Mouse (Mus musculus): ENCODE measurements around the gene Itga10. TPM values are rescaled to one million over a fixed set of nuclear protein-coding genes. Genes with fewer than 3 reads are reported as not detected.
A peak's percentile ranks its signal among the peaks of the same experiment; 100 is the strongest.

Gene Itga10
- total and polyA plus RNA-seq, 2 experiments from 2014 or later: 1.0 to 3.3 TPM

GRCm38 (mm10) chr3:96669727-96670468, 24.5 kb downstream of the Itga10 start, which contains the start of gene Ankrd35:
Gene Ankrd35 (plus strand): TSS chr3:96670131.
- DNase-seq (ENCODE audit: low spot score) (peak; percentile 87), ATAC-seq (ENCODE audit: low FRiP score) (peak; percentile 87)
- H3K27me3 ChIP-seq (ENCODE audit: insufficient read depth, low read length): no peaks in the 10 kb centered on the region
- peak; percentile 54 for TF ChIP-seq CTCF (IDR thresholded peaks at IDR 0.05)
- H3K9ac ChIP-seq (replicated peaks; ENCODE audit: low read length, poor library complexity, severe bottlenecking): peak within 1 kb of the TSS; percentile 50
- no peaks in the 10 kb centered on the region for H3K9me3 ChIP-seq (ENCODE audit: low read length)
- 4% methylated on average over 35 of the region's 35 CpGs for WGBS
- peak within 1 kb of the TSS; percentile 43 for H3K4me3 ChIP-seq (ENCODE audit: low read depth, low read length)
- H3K27ac ChIP-seq (ENCODE audit: low read depth, low read length): no peak within 1 kb of the TSS
- no peaks in the 10 kb centered on the region for H3K36me3 ChIP-seq (ENCODE audit: insufficient read depth, low read length)
- peak within 1 kb of the TSS; percentile 91 for H3K4me2 ChIP-seq (ENCODE audit: low read depth, low read length, poor library complexity, severe bottlenecking)
- no peaks in the 10 kb centered on the region for H3K4me1 ChIP-seq (ENCODE audit: insufficient read depth, low read length)

GRCm38 (mm10) chr3:96671519-96671918, 26.1 kb downstream of the Itga10 start:
- H3K4me2 ChIP-seq (ENCODE audit: low read depth, low read length, poor library complexity, severe bottlenecking): no peak overlapping the region
- H3K27ac ChIP-seq (ENCODE audit: low read depth, low read length): no peak overlapping the region
- no peak for TF ChIP-seq CTCF (IDR thresholded peaks at IDR 0.05)
- no peak for DNase-seq (ENCODE audit: low spot score)
- no peak overlapping the region for H3K9ac ChIP-seq (replicated peaks; ENCODE audit: low read length, poor library complexity, severe bottlenecking)
- H3K4me1 ChIP-seq (ENCODE audit: insufficient read depth, low read length): no peaks in the 10 kb centered on the region
- H3K9me3 ChIP-seq (ENCODE audit: low read length): no peaks in the 10 kb centered on the region
- no peak for ATAC-seq (ENCODE audit: low FRiP score)
- 98% methylated on average over 5 of the region's 5 CpGs for WGBS
- H3K36me3 ChIP-seq (ENCODE audit: insufficient read depth, low read length): no peaks in the 10 kb centered on the region
- no peak overlapping the region for H3K4me3 ChIP-seq (ENCODE audit: low read depth, low read length)
- H3K27me3 ChIP-seq (ENCODE audit: insufficient read depth, low read length): no peaks in the 10 kb centered on the region

GRCm38 (mm10) chr3:96673514-96673913, 28.1 kb downstream of the Itga10 start:
- 70% methylated on average over 4 of the region's 4 CpGs for WGBS
- TF ChIP-seq CTCF (IDR thresholded peaks at IDR 0.05): no peak

GRCm38 (mm10) chr3:96674442-96674841, 29.1 kb downstream of the Itga10 start:
- 76% methylated on average over 8 of the region's 8 CpGs for WGBS
- Histone ChIP-seq H3K27me3 (ENCODE audit: insufficient read depth, low read length) (no peaks in the 10 kb centered on the region), H3K4me3 (ENCODE audit: low read depth, low read length) (no peak overlapping the region), H3K36me3 (ENCODE audit: insufficient read depth, low read length) (no peaks in the 10 kb centered on the region), H3K4me1 (ENCODE audit: insufficient read depth, low read length) (no peaks in the 10 kb centered on the region), H3K9ac (replicated peaks; ENCODE audit: low read length, poor library complexity, severe bottlenecking) (no peak overlapping the region), H3K9me3 (ENCODE audit: low read length) (no peaks in the 10 kb centered on the region), H3K4me2 (ENCODE audit: low read depth, low read length, poor library complexity, severe bottlenecking) (no peak overlapping the region), H3K27ac (ENCODE audit: low read depth, low read length) (no peak overlapping the region)
- no peak for TF ChIP-seq CTCF (IDR thresholded peaks at IDR 0.05)
- no peak for ATAC-seq (ENCODE audit: low FRiP score)
- no peak for DNase-seq (ENCODE audit: low spot score)

More at GRCm38 (mm10) chr3:96673514-96673913, 28.1 kb downstream of the Itga10 start:
- Histone ChIP-seq H3K4me3 (ENCODE audit: low read depth, low read length) (no peak overlapping the region), H3K36me3 (ENCODE audit: insufficient read depth, low read length) (no peaks in the 10 kb centered on the region), H3K27ac (ENCODE audit: low read depth, low read length) (no peak overlapping the region), H3K4me2 (ENCODE audit: low read depth, low read length, poor library complexity, severe bottlenecking) (no peak overlapping the region), H3K4me1 (ENCODE audit: insufficient read depth, low read length) (no peaks in the 10 kb centered on the region), H3K27me3 (ENCODE audit: insufficient read depth, low read length) (no peaks in the 10 kb centered on the region), H3K9me3 (ENCODE audit: low read length) (no peaks in the 10 kb centered on the region), H3K9ac (replicated peaks; ENCODE audit: low read length, poor library complexity, severe bottlenecking) (no peak overlapping the region)
- DNase-seq (ENCODE audit: low spot score) (no peak), ATAC-seq (ENCODE audit: low FRiP score) (no peak)

- WGBS: 85% methylated on average over 3 of the region's 3 CpGs
- Histone ChIP-seq H3K4me1 (ENCODE audit: insufficient read depth, low read length) (no peaks in the 10 kb centered on the region), H3K9ac (replicated peaks; ENCODE audit: low read length, poor library complexity, severe bottlenecking) (no peak overlapping the region), H3K4me2 (ENCODE audit: low read depth, low read length, poor library complexity, severe bottlenecking) (no peak overlapping the region), H3K9me3 (ENCODE audit: low read length) (no peaks in the 10 kb centered on the region), H3K27me3 (ENCODE audit: insufficient read depth, low read length) (no peaks in the 10 kb centered on the region), H3K27ac (ENCODE audit: low read depth, low read length) (no peak overlapping the region), H3K36me3 (ENCODE audit: insufficient read depth, low read length) (no peaks in the 10 kb centered on the region), H3K4me3 (ENCODE audit: low read depth, low read length) (no peak overlapping the region)
- ATAC-seq (ENCODE audit: low FRiP score) (no peak), DNase-seq (ENCODE audit: low spot score) (no peak)
- TF ChIP-seq CTCF (IDR thresholded peaks at IDR 0.05): no peak
Observed at GRCm38 (mm10) chr3:96675171-96675570, 29.8 kb downstream of the Itga10 start.

GRCm38 (mm10) chr3:96675690-96676089, 30.3 kb downstream of the Itga10 start:
- no peak for DNase-seq (ENCODE audit: low spot score)
- H3K4me2 ChIP-seq (ENCODE audit: low read depth, low read length, poor library complexity, severe bottlenecking): no peak overlapping the region
- no peak overlapping the region for H3K27ac ChIP-seq (ENCODE audit: low read depth, low read length)
- no peak for TF ChIP-seq CTCF (IDR thresholded peaks at IDR 0.05)
- no peak overlapping the region for H3K9ac ChIP-seq (replicated peaks; ENCODE audit: low read length, poor library complexity, severe bottlenecking)
- no peaks in the 10 kb centered on the region for H3K36me3 ChIP-seq (ENCODE audit: insufficient read depth, low read length)
- no peak for ATAC-seq (ENCODE audit: low FRiP score)
- no peaks in the 10 kb centered on the region for H3K9me3 ChIP-seq (ENCODE audit: low read length)
- no peaks in the 10 kb centered on the region for H3K27me3 ChIP-seq (ENCODE audit: insufficient read depth, low read length)
- H3K4me1 ChIP-seq (ENCODE audit: insufficient read depth, low read length): no peaks in the 10 kb centered on the region
- WGBS: 27% methylated on average over 3 of the region's 3 CpGs
- H3K4me3 ChIP-seq (ENCODE audit: low read depth, low read length): no peak overlapping the region

Data from midbrain, postnatal 0 days (tissue).